Mouse (Mus musculus): ENCODE data around the gene Pwwp2b. TPM values are rescaled to one million over a fixed set of nuclear protein-coding genes. Genes with fewer than 3 reads are reported as not detected.

Pwwp2b gene
- polyA plus RNA-seq, 2 experiments, result 9.5 to 14.1 TPM

DNA sequence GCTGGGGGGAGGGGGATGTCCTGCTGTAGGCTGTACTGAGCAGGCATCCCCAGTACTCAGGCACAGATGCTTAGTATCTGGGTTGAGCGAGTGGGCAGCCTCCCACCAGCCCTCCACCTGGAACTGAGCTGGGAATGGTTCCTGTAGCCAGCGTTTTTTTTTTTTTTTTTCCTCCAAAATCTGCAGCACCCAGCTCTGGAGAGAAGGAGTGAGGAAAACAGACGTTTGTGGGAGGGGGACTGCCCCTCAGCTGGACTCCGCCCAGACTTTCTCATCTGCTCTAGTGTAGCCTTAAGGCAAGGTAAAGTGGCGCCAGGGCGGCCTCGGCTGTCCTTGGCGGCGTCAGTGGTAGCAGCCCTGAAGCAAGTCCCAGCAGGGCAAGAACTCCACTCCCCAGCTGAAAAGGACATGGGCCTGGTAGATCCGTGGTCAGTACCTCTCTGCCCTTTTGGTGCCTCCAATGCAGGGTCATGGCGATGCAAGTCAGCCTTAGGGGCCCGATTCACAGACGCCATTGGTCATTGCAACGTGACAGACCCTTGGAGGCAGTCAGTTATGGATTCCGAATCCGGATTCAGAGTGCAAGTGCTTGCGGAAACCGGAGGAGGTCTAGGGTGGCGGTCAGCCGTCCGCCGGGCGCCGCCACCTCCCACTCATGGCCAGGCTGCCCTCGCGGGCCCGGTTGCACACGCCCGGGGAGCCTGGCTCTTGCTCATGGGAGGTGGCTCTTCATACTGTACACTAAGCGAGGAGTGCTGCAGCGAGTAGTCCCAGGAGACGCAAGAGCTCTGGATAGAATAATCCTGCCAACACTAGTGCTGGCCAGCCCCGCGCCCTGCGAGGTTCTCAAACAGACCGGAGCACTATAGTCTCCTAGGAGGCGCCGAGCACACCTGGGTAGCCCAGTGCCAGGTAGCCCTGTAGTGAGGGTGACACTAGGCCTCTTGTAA lies 1.1 kb upstream of the Pwwp2b start:
- Histone ChIP-seq H3K9ac (ENCODE audit: low read depth, low read length, severe bottlenecking) (peak overlapping the region; percentile 80), H3K27ac (replicated peaks; ENCODE audit: low read depth, low read length) (no peak overlapping the region), H3K36me3 (ENCODE audit: control insufficient read depth, insufficient read depth, low read length) (no peaks in the 10 kb centered on the region), H3K27me3 (ENCODE audit: control insufficient read depth, insufficient read depth, low read length) (no peaks in the 10 kb centered on the region), H3K4me3 (replicated peaks; ENCODE audit: low read length) (peak overlapping the region; percentile 70), H3K9me3 (ENCODE audit: control insufficient read depth, low read length) (no peaks in the 10 kb centered on the region), H3K4me1 (ENCODE audit: control insufficient read depth, insufficient read depth, low read length) (peaks cover 37% of the 10 kb centered on the region), H3K4me2 (replicated peaks; ENCODE audit: low read depth, low read length, severe bottlenecking) (peak overlapping the region; percentile 84)
- ATAC-seq (ENCODE audit: low FRiP score, low read depth) (peak; percentile 20; the same call in 1 of the 2 replicates), DNase-seq (ENCODE audit: low spot score) (no peak)
- 0 out of 2 replicates have a peak, but pooled peaks have one; percentile 13 for TF ChIP-seq POLR2A (IDR thresholded peaks at IDR 0.05; ENCODE audit: borderline replicate concordance, extremely low read depth, insufficient read depth, insufficient read length)
- WGBS, result 4% methylated on average over 38 of the region's 38 CpGs

GRCm38 (mm10) chr7:139248615-139249405 lies 528 bp downstream of the Pwwp2b start:
- peak; percentile 14; the same call in 1 of the 2 replicates for ATAC-seq (ENCODE audit: low FRiP score, low read depth)
- Histone ChIP-seq H3K27ac (replicated peaks; ENCODE audit: low read depth, low read length) (peak overlapping the region; percentile 63), H3K9ac (ENCODE audit: low read depth, low read length, severe bottlenecking) (peak overlapping the region; percentile 80), H3K4me2 (replicated peaks; ENCODE audit: low read depth, low read length, severe bottlenecking) (peak overlapping the region; percentile 84), H3K4me3 (replicated peaks; ENCODE audit: low read length) (peak overlapping the region; percentile 70), H3K4me1 (ENCODE audit: control insufficient read depth, insufficient read depth, low read length) (peaks cover 37% of the 10 kb centered on the region), H3K9me3 (ENCODE audit: control insufficient read depth, low read length) (no peaks in the 10 kb centered on the region), H3K36me3 (ENCODE audit: control insufficient read depth, insufficient read depth, low read length) (no peaks in the 10 kb centered on the region), H3K27me3 (ENCODE audit: control insufficient read depth, insufficient read depth, low read length) (no peaks in the 10 kb centered on the region)
- 4% methylated on average over 43 of the region's 45 CpGs for WGBS
- no peak for TF ChIP-seq POLR2A (IDR thresholded peaks at IDR 0.05; ENCODE audit: borderline replicate concordance, extremely low read depth, insufficient read depth, insufficient read length)
- DNase-seq (ENCODE audit: low spot score), result no peak

GRCm38 (mm10) chr7:139249406-139250210 lies 1.3 kb downstream of the Pwwp2b start:
- Histone ChIP-seq H3K4me3 (replicated peaks; ENCODE audit: low read length) (peak overlapping the region; percentile 70), H3K4me2 (replicated peaks; ENCODE audit: low read depth, low read length, severe bottlenecking) (peak overlapping the region; percentile 84), H3K27me3 (ENCODE audit: control insufficient read depth, insufficient read depth, low read length) (no peaks in the 10 kb centered on the region), H3K9me3 (ENCODE audit: control insufficient read depth, low read length) (no peaks in the 10 kb centered on the region), H3K9ac (ENCODE audit: low read depth, low read length, severe bottlenecking) (no peak overlapping the region), H3K4me1 (ENCODE audit: control insufficient read depth, insufficient read depth, low read length) (peaks cover 37% of the 10 kb centered on the region), H3K36me3 (ENCODE audit: control insufficient read depth, insufficient read depth, low read length) (no peaks in the 10 kb centered on the region), H3K27ac (replicated peaks; ENCODE audit: low read depth, low read length) (no peak overlapping the region)
- DNase-seq (ENCODE audit: low spot score) (no peak), ATAC-seq (ENCODE audit: low FRiP score, low read depth) (no peak)
- no peak for TF ChIP-seq POLR2A (IDR thresholded peaks at IDR 0.05; ENCODE audit: borderline replicate concordance, extremely low read depth, insufficient read depth, insufficient read length)
- WGBS, result 34% methylated on average over 6 of the region's 7 CpGs

DNA sequence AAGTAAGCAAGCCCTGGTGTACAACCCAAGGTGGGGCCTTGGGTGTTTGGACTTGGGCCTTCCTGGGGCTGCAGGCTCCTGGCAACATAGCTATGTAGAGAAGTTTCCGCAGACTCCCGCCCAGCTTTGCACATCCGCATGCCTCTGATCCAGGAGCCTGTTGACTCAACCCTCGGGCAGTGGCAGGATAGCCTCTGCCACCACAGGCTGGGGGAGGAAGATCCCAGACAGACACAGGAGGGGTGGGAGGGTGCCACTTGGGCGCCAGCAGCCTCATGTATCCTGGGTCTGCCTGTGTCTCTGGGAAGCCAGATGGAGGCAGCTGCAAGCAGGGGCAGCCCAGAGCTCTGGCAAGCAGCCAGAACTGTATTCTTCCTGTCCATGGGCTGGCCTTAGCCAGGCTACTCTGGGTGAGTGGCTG lies 3.6 kb downstream of the Pwwp2b start:
- no peak; the same call in 1 of the 2 replicates for ATAC-seq (ENCODE audit: low FRiP score, low read depth)
- no peak for TF ChIP-seq POLR2A (IDR thresholded peaks at IDR 0.05; ENCODE audit: borderline replicate concordance, extremely low read depth, insufficient read depth, insufficient read length)
- H3K4me3 ChIP-seq (replicated peaks; ENCODE audit: low read length), result no peak overlapping the region
- H3K4me2 ChIP-seq (replicated peaks; ENCODE audit: low read depth, low read length, severe bottlenecking), result no peak overlapping the region
- WGBS, result 54% methylated on average over 5 of the region's 5 CpGs
- H3K9me3 ChIP-seq (ENCODE audit: control insufficient read depth, low read length), result no peaks in the 10 kb centered on the region
- H3K27me3 ChIP-seq (ENCODE audit: control insufficient read depth, insufficient read depth, low read length), result no peaks in the 10 kb centered on the region
- DNase-seq (ENCODE audit: low spot score), result peak; percentile 76
- no peak overlapping the region; the same call in 1 of the 2 replicates for H3K27ac ChIP-seq (replicated peaks; ENCODE audit: low read depth, low read length)
- peaks cover 34% of the 10 kb centered on the region for H3K4me1 ChIP-seq (ENCODE audit: control insufficient read depth, insufficient read depth, low read length)
- H3K9ac ChIP-seq (ENCODE audit: low read depth, low read length, severe bottlenecking), result 0 out of 2 replicates have a peak overlapping the region, but pooled peaks have one; percentile 4
- peaks cover 18% of the 10 kb centered on the region; the same call in 1 of the 2 replicates for H3K36me3 ChIP-seq (ENCODE audit: control insufficient read depth, insufficient read depth, low read length)

All from limb, embryonic 14.5 days (tissue).